Mouse (Mus musculus) embryonic facial prominence, embryonic 12.5 days (tissue): ENCODE data around the gene Elavl2. TPM values are rescaled to one million over a fixed set of nuclear protein-coding genes. Genes with fewer than 3 reads are reported as not detected.

Source experiments
- ATAC-seq: fragments of 200-750 bp; cut with Nextera tagmentation; 2 replicates; pipeline ENCODE4 v1.8.0; 2017; ENCODE audit not compliant: insufficient number of reproducible peaks, insufficient read depth, low FRiP score, low TSS enrichment
- H3K27ac ChIP-seq: fragments of 300-500 bp; sonication (generic); 2 replicates; pipeline ENCODE4 v1.5.1; 2016; ENCODE audit warnings: mild to moderate bottlenecking
- H3K27me3 ChIP-seq: fragments of 300-500 bp; sonication (generic); 2 replicates; pipeline ENCODE4 v1.6.1; 2016; ENCODE audit warnings: mild to moderate bottlenecking, moderate library complexity
- H3K36me3 ChIP-seq: fragments of 300-500 bp; sonication (generic); 2 replicates; pipeline ENCODE4 v1.6.1; 2016; ENCODE audit warnings: mild to moderate bottlenecking
- H3K4me1 ChIP-seq: fragments of 300-500 bp; sonication (generic); 2 replicates; pipeline ENCODE4 v1.6.1; 2016
- H3K4me2 ChIP-seq: fragments of 300-500 bp; sonication (generic); replicated peaks from 2 replicates; pipeline ENCODE4 v1.6.1; 2016; ENCODE audit warnings: mild to moderate bottlenecking, moderate library complexity
- H3K4me3 ChIP-seq: fragments of 300-500 bp; sonication (generic); 2 replicates; pipeline ENCODE4 v1.5.1; 2016; ENCODE audit warnings: mild to moderate bottlenecking
- H3K9ac ChIP-seq: fragments of 300-500 bp; sonication (generic); 2 replicates; pipeline ENCODE4 v1.6.1; 2016; ENCODE audit warnings: mild to moderate bottlenecking, moderate library complexity
- H3K9me3 ChIP-seq: fragments of 300-500 bp; sonication (generic); 2 replicates; pipeline ENCODE4 v1.6.1; 2016; ENCODE audit warnings: mild to moderate bottlenecking, moderate library complexity
- WGBS: fragments of 180-500 bp; shearing (Covaris S2); methylation state at CpG from one replicate; pipeline ENCODE4 v1.1.7; 2016; 5-methylcytosine and 5-hydroxymethylcytosine counted together
- polyA plus RNA-seq: library from polyadenylated mRNA; unstranded; fragments of >200 nt; fragmentation: Nextera tagmentation; extraction: Ambion mirVana; gene quantifications from 2 replicates; pipeline ENCODE4 v1.2.1, GENCODE M21; 2016

Elavl2 gene
- 12.5 and 16.0 TPM in 2 replicates for polyA plus RNA-seq

GRCm38 (mm10) chr4:91400423-91400822 lies at the start of gene Elavl2:
TSS of gene Elavl2 (minus strand) at chr4:91400785.
- H3K4me1 ChIP-seq: no peaks in the 10 kb centered on the region
- H3K27me3 ChIP-seq: peaks cover 28% of the 10 kb centered on the region
- H3K9me3 ChIP-seq: no peaks in the 10 kb centered on the region
- H3K4me3 ChIP-seq: peak within 1 kb of the TSS; percentile 30
- no peak within 1 kb of the TSS; the same call in 1 of the 2 replicates for H3K9ac ChIP-seq
- H3K36me3 ChIP-seq: no peaks in the 10 kb centered on the region
- ATAC-seq: no peak
- under 1% methylated on average over 28 of the region's 28 CpGs for WGBS
- H3K4me2 ChIP-seq: peak within 1 kb of the TSS; percentile 60
- H3K27ac ChIP-seq: no peak within 1 kb of the TSS

- Histone ChIP-seq H3K36me3 (no peaks in the 10 kb centered on the region), H3K4me1 (no peaks in the 10 kb centered on the region), H3K9me3 (no peaks in the 10 kb centered on the region), H3K4me2 (no peak overlapping the region), H3K9ac (no peak overlapping the region), H3K4me3 (no peak overlapping the region), H3K27ac (no peak overlapping the region), H3K27me3 (no peaks in the 10 kb centered on the region)
- ATAC-seq: no peak
- 66% methylated on average over 2 of the region's 2 CpGs for WGBS
Observed at GRCm38 (mm10) chr4:91447887-91448286, 47.3 kb upstream of the Elavl2 start.

- Histone ChIP-seq H3K4me3 (no peak overlapping the region), H3K4me1 (no peaks in the 10 kb centered on the region), H3K9ac (no peak overlapping the region), H3K27me3 (no peaks in the 10 kb centered on the region), H3K27ac (no peak overlapping the region), H3K4me2 (no peak overlapping the region), H3K9me3 (no peaks in the 10 kb centered on the region), H3K36me3 (no peaks in the 10 kb centered on the region)
- 90% methylated on average over 1 of the region's 1 CpGs for WGBS
- no peak for ATAC-seq
Observed at GRCm38 (mm10) chr4:91415582-91415981, 15.0 kb upstream of the Elavl2 start.

- 70% methylated on average over 3 of the region's 3 CpGs for WGBS
- Histone ChIP-seq H3K27ac (no peak overlapping the region), H3K4me1 (no peaks in the 10 kb centered on the region), H3K4me3 (no peak overlapping the region), H3K4me2 (no peak overlapping the region), H3K9me3 (no peaks in the 10 kb centered on the region), H3K36me3 (no peaks in the 10 kb centered on the region), H3K9ac (no peak overlapping the region), H3K27me3 (peaks cover 13% of the 10 kb centered on the region)
- no peak for ATAC-seq
Observed at GRCm38 (mm10) chr4:91405047-91405446, 4.5 kb upstream of the Elavl2 start.

GRCm38 (mm10) chr4:91399510-91400196 lies 932 bp downstream of the Elavl2 start:
- under 1% methylated on average over 17 of the region's 17 CpGs for WGBS
- Histone ChIP-seq H3K4me2 (peak overlapping the region; percentile 60), H3K27ac (no peak overlapping the region), H3K9ac (no peak overlapping the region; the same call in 1 of the 2 replicates), H3K9me3 (no peaks in the 10 kb centered on the region), H3K36me3 (no peaks in the 10 kb centered on the region), H3K27me3 (peaks cover 28% of the 10 kb centered on the region), H3K4me3 (peak overlapping the region; percentile 25), H3K4me1 (no peaks in the 10 kb centered on the region)
- ATAC-seq: 0 out of 2 replicates have a peak, but pooled peaks have one; percentile 35

GRCm38 (mm10) chr4:91391987-91392598 lies 8.5 kb downstream of the Elavl2 start:
- H3K27me3 ChIP-seq: no peaks in the 10 kb centered on the region
- H3K9ac ChIP-seq: no peak overlapping the region
- H3K4me3 ChIP-seq: no peak overlapping the region
- WGBS: 68% methylated on average over 5 of the region's 5 CpGs
- no peak overlapping the region for H3K27ac ChIP-seq
- ATAC-seq: no peak
- H3K36me3 ChIP-seq: no peaks in the 10 kb centered on the region
- no peaks in the 10 kb centered on the region for H3K9me3 ChIP-seq
- H3K4me1 ChIP-seq: no peaks in the 10 kb centered on the region
- H3K4me2 ChIP-seq: no peak overlapping the region

- Histone ChIP-seq H3K4me3 (no peak overlapping the region), H3K27me3 (no peaks in the 10 kb centered on the region), H3K9me3 (no peaks in the 10 kb centered on the region), H3K9ac (no peak overlapping the region), H3K27ac (no peak overlapping the region), H3K4me2 (no peak overlapping the region), H3K4me1 (no peaks in the 10 kb centered on the region), H3K36me3 (no peaks in the 10 kb centered on the region)
- ATAC-seq: no peak
- WGBS: 88% methylated on average over 3 of the region's 3 CpGs
Observed at GRCm38 (mm10) chr4:91387701-91388100, 12.9 kb downstream of the Elavl2 start.

GRCm38 (mm10) chr4:91381201-91381627 lies 19.4 kb downstream of the Elavl2 start:
- H3K4me3 ChIP-seq: peak overlapping the region; percentile 13; the same call in 1 of the 2 replicates
- H3K4me1 ChIP-seq: peaks cover 7% of the 10 kb centered on the region; the same call in 1 of the 2 replicates
- H3K4me2 ChIP-seq: peak overlapping the region; percentile 39
- no peaks in the 10 kb centered on the region for H3K36me3 ChIP-seq
- no peak overlapping the region for H3K27ac ChIP-seq
- no peaks in the 10 kb centered on the region for H3K9me3 ChIP-seq
- peaks cover 27% of the 10 kb centered on the region for H3K27me3 ChIP-seq
- no peak for ATAC-seq
- 1% methylated on average over 13 of the region's 13 CpGs for WGBS
- H3K9ac ChIP-seq: no peak overlapping the region

- Histone ChIP-seq H3K4me1 (peaks cover 7% of the 10 kb centered on the region; the same call in 1 of the 2 replicates), H3K36me3 (no peaks in the 10 kb centered on the region), H3K27ac (no peak overlapping the region), H3K4me2 (peak overlapping the region; percentile 39), H3K27me3 (peaks cover 27% of the 10 kb centered on the region), H3K4me3 (peak overlapping the region; percentile 13; the same call in 1 of the 2 replicates), H3K9ac (no peak overlapping the region), H3K9me3 (no peaks in the 10 kb centered on the region)
- no peak for ATAC-seq
- WGBS: 2% methylated on average over 24 of the region's 24 CpGs
Observed at GRCm38 (mm10) chr4:91380341-91381117, 20.1 kb downstream of the Elavl2 start.

- WGBS: under 1% methylated on average over 9 of the region's 9 CpGs
- H3K9me3 ChIP-seq: no peaks in the 10 kb centered on the region
- H3K27me3 ChIP-seq: peaks cover 33% of the 10 kb centered on the region
Observed at GRCm38 (mm10) chr4:91379559-91379958, 21.0 kb downstream of the Elavl2 start.

GRCm38 (mm10) chr4:91376317-91376910 lies 24.2 kb downstream of the Elavl2 start:
- Histone ChIP-seq H3K4me1 (peaks cover 25% of the 10 kb centered on the region; the same call in 1 of the 2 replicates), H3K27me3 (peaks cover 56% of the 10 kb centered on the region), H3K4me3 (peak overlapping the region; percentile 48), H3K9me3 (no peaks in the 10 kb centered on the region), H3K27ac (no peak overlapping the region), H3K9ac (0 out of 2 replicates have a peak overlapping the region, but pooled peaks have one; percentile 27), H3K4me2 (peak overlapping the region; percentile 79), H3K36me3 (no peaks in the 10 kb centered on the region)
- under 1% methylated on average over 28 of the region's 28 CpGs for WGBS
- ATAC-seq: peak; percentile 95

More at GRCm38 (mm10) chr4:91379559-91379958, 21.0 kb downstream of the Elavl2 start:
- ATAC-seq: no peak
- H3K36me3 ChIP-seq: no peaks in the 10 kb centered on the region
- H3K4me2 ChIP-seq: no peak overlapping the region
- no peak overlapping the region for H3K9ac ChIP-seq
- H3K27ac ChIP-seq: no peak overlapping the region
- H3K4me1 ChIP-seq: peaks cover 13% of the 10 kb centered on the region; the same call in 1 of the 2 replicates
- no peak overlapping the region for H3K4me3 ChIP-seq
